Mouse (Mus musculus): ENCODE measurements at regions not wholly inside any gene's neighbourhood (a gene's known extent, or its start where the extent isn't known, plus 50 kb on each side); places are given as distances from the start of the nearest gene placed in this dataset.
A peak's percentile ranks its signal among the peaks of the same experiment; 100 is the strongest.
"Not testable (repeated sequence)": the region's sequence is repeated elsewhere in the genome, so short reads cannot be mapped to it uniquely, and the experiment has no call there.

GRCm38 (mm10) chr1:157827966-157828365 lies 321.4 kb downstream of the Sec16b start:
- ATAC-seq = no peak
- TF ChIP-seq CTCF (IDR thresholded peaks at IDR 0.05; ENCODE audit: low read depth) = no peak
- H3K4me2 ChIP-seq (ENCODE audit: low read depth, low read length) = no peak overlapping the region
- peak; percentile 63 for DNase-seq (ENCODE audit: low spot score)
- no peaks in the 10 kb centered on the region for H3K9me3 ChIP-seq (ENCODE audit: low read length)
- no peak overlapping the region for H3K4me3 ChIP-seq (ENCODE audit: low read length)
- H3K36me3 ChIP-seq (ENCODE audit: insufficient read depth, low read length) = no peaks in the 10 kb centered on the region
- no peak overlapping the region for H3K9ac ChIP-seq (replicated peaks; ENCODE audit: low read length)
- H3K4me1 ChIP-seq (ENCODE audit: insufficient read depth, low read length) = no peaks in the 10 kb centered on the region
- H3K27ac ChIP-seq = no peak overlapping the region
- 39% methylated on average over 2 of the region's 2 CpGs for WGBS
- no peaks in the 10 kb centered on the region for H3K27me3 ChIP-seq (ENCODE audit: insufficient read depth, low read length)

DNA sequence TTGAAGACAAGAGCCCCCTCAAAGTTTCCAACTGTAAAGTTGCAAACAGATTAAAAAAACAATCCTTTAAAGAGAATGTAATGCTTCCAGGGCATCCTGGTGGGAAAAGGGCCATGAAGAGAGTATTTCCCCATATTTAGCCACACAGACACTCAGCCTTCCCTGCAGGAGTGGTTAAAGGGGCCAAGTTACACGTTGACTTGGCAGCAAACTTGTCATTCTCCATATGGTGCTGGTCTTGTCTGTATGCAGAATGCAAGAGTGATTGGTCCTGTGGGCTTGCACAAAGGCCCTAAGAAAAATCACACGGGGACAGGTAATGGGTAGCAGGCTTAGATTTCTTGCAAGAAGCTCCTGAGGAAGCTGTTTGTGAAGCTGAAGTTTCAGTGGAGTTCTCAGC lies 325.0 kb downstream of the Sec16b start:
- no peak overlapping the region for H3K4me3 ChIP-seq (ENCODE audit: low read length)
- no peak overlapping the region for H3K4me2 ChIP-seq (ENCODE audit: low read depth, low read length)
- H3K27ac ChIP-seq = no peak overlapping the region
- no peaks in the 10 kb centered on the region for H3K36me3 ChIP-seq (ENCODE audit: insufficient read depth, low read length)
- H3K4me1 ChIP-seq (ENCODE audit: insufficient read depth, low read length) = no peaks in the 10 kb centered on the region
- H3K9ac ChIP-seq (replicated peaks; ENCODE audit: low read length) = no peak overlapping the region
- no peak for ATAC-seq
- WGBS = 20% methylated on average over 2 of the region's 2 CpGs
- no peak for TF ChIP-seq CTCF (IDR thresholded peaks at IDR 0.05; ENCODE audit: low read depth)
- no peaks in the 10 kb centered on the region for H3K9me3 ChIP-seq (ENCODE audit: low read length)
- DNase-seq (ENCODE audit: low spot score) = peak; percentile 53
- no peaks in the 10 kb centered on the region for H3K27me3 ChIP-seq (ENCODE audit: insufficient read depth, low read length)

GRCm38 (mm10) chr1:157872775-157873174 lies 366.2 kb downstream of the Sec16b start:
- TF ChIP-seq CTCF (IDR thresholded peaks at IDR 0.05; ENCODE audit: low read depth) = no peak
- no peak overlapping the region for H3K27ac ChIP-seq
- DNase-seq (ENCODE audit: low spot score) = no peak
- no peaks in the 10 kb centered on the region for H3K4me1 ChIP-seq (ENCODE audit: insufficient read depth, low read length)
- no peak for ATAC-seq
- H3K9ac ChIP-seq (replicated peaks; ENCODE audit: low read length) = no peak overlapping the region
- no peak overlapping the region for H3K4me2 ChIP-seq (ENCODE audit: low read depth, low read length)
- WGBS = 53% methylated on average over 5 of the region's 5 CpGs
- H3K4me3 ChIP-seq (ENCODE audit: low read length) = no peak overlapping the region
- H3K36me3 ChIP-seq (ENCODE audit: insufficient read depth, low read length) = no peaks in the 10 kb centered on the region
- no peaks in the 10 kb centered on the region for H3K27me3 ChIP-seq (ENCODE audit: insufficient read depth, low read length)
- H3K9me3 ChIP-seq (ENCODE audit: low read length) = no peaks in the 10 kb centered on the region; the same call in 1 of the 2 replicates

DNA sequence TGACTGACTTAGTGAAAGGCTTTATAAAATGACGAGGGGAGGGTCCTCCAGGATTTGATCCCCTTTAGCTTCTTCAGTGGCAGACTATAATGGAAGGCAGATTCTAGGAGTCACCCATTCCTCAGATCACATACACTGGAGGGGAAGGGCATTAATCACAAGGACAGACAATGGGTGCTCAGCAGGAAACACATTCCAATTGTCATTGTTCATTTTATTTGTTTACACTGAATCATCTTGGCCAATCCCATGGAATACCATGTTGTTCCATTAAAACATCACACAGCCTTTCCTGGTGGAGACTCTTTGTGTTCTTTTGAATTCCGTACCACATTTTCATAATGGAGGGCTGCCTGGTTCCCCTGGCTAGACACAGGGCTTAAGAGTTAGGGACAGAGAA lies 368.5 kb downstream of the Sec16b start:
- Histone ChIP-seq H3K4me2 (ENCODE audit: low read depth, low read length) (no peak overlapping the region), H3K9me3 (ENCODE audit: low read length) (no peaks in the 10 kb centered on the region), H3K4me3 (ENCODE audit: low read length) (no peak overlapping the region), H3K27ac (no peak overlapping the region), H3K27me3 (ENCODE audit: insufficient read depth, low read length) (no peaks in the 10 kb centered on the region), H3K36me3 (ENCODE audit: insufficient read depth, low read length) (no peaks in the 10 kb centered on the region), H3K9ac (replicated peaks; ENCODE audit: low read length) (no peak overlapping the region), H3K4me1 (ENCODE audit: insufficient read depth, low read length) (no peaks in the 10 kb centered on the region)
- no peak for DNase-seq (ENCODE audit: low spot score)
- 59% methylated on average over 2 of the region's 2 CpGs for WGBS
- TF ChIP-seq CTCF (IDR thresholded peaks at IDR 0.05; ENCODE audit: low read depth) = no peak
- no peak for ATAC-seq

DNA sequence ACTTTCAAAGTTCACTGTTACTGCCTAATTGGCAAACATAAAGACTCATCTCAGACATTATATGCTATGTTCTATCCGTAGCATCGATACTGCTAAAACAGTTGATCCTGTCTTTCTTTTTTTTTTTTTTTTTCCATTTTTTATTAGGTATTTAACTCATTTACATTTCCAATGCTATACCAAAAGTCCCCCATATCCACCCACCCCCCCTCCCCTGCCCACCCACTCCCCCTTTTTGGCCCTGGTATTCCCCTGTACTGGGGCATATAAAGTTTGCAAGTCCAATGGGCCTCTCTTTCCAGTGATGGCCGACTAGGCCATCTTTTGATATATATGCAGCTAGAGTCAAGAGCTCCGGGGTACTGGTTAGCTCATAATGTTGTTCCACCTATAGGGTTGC lies 370.6 kb downstream of the Sec16b start:
- H3K4me2 ChIP-seq (ENCODE audit: low read depth, low read length); ATAC-seq; H3K4me3 ChIP-seq (ENCODE audit: low read length); H3K27me3 ChIP-seq (ENCODE audit: insufficient read depth, low read length); H3K9ac ChIP-seq (replicated peaks; ENCODE audit: low read length); H3K9me3 ChIP-seq (ENCODE audit: low read length); H3K27ac ChIP-seq; DNase-seq (ENCODE audit: low spot score); H3K36me3 ChIP-seq (ENCODE audit: insufficient read depth, low read length); H3K4me1 ChIP-seq (ENCODE audit: insufficient read depth, low read length): not testable (repeated sequence)
- 98% methylated on average over 2 of the region's 4 CpGs for WGBS

- no peaks in the 10 kb centered on the region for H3K27me3 ChIP-seq (ENCODE audit: insufficient read depth, low read length)
Measured at GRCm38 (mm10) chr1:157887146-157887545, 380.6 kb downstream of the Sec16b start.

DNA sequence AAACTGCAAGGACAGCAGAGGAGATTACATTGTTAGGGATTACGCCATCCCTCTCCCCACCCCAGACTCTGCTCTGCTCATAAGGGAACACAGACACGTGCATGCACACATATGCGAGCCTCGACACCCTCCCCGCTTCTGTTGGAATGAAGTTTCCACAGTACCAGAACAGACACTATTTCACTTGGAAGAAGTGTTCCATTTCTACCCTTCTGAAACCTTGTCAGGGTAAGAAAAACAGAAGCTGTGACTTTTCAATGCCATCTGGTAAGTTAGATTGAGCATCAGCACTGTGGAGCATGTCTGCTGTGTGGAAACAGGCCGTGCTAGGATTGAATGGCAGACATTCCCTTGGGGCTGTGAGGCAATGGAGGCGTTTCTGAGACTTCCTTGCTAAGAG lies 382.0 kb downstream of the Sec16b start:
- no peak for DNase-seq (ENCODE audit: low spot score)
- WGBS = 74% methylated on average over 7 of the region's 7 CpGs
- TF ChIP-seq CTCF (IDR thresholded peaks at IDR 0.05; ENCODE audit: low read depth) = no peak

More at GRCm38 (mm10) chr1:157887146-157887545, 380.6 kb downstream of the Sec16b start:
- Histone ChIP-seq H3K9me3 (ENCODE audit: low read length) (no peaks in the 10 kb centered on the region), H3K4me3 (ENCODE audit: low read length) (no peak overlapping the region), H3K9ac (replicated peaks; ENCODE audit: low read length) (no peak overlapping the region), H3K4me1 (ENCODE audit: insufficient read depth, low read length) (no peaks in the 10 kb centered on the region), H3K4me2 (ENCODE audit: low read depth, low read length) (no peak overlapping the region), H3K27ac (no peak overlapping the region), H3K36me3 (ENCODE audit: insufficient read depth, low read length) (no peaks in the 10 kb centered on the region)
- TF ChIP-seq CTCF (IDR thresholded peaks at IDR 0.05; ENCODE audit: low read depth) = no peak
- ATAC-seq = no peak
- 44% methylated on average over 1 of the region's 1 CpGs for WGBS
- DNase-seq (ENCODE audit: low spot score) = no peak

More for the DNA sequence above, 382.0 kb downstream of the Sec16b start:
- ATAC-seq = no peak
- no peaks in the 10 kb centered on the region for H3K9me3 ChIP-seq (ENCODE audit: low read length)
- no peak overlapping the region for H3K4me3 ChIP-seq (ENCODE audit: low read length)
- H3K4me2 ChIP-seq (ENCODE audit: low read depth, low read length) = no peak overlapping the region
- no peaks in the 10 kb centered on the region for H3K4me1 ChIP-seq (ENCODE audit: insufficient read depth, low read length)
- no peaks in the 10 kb centered on the region for H3K27me3 ChIP-seq (ENCODE audit: insufficient read depth, low read length)
- no peaks in the 10 kb centered on the region for H3K36me3 ChIP-seq (ENCODE audit: insufficient read depth, low read length)
- H3K9ac ChIP-seq (replicated peaks; ENCODE audit: low read length) = no peak overlapping the region
- H3K27ac ChIP-seq = no peak overlapping the region
